Mouse (Mus musculus) right cerebral cortex, adult 18-20 months (tissue): ENCODE data around the gene Mpdz.

Experiments used
- DNase-seq: peaks from one replicate; pipeline ENCODE4 v3.0.0; 2022; ENCODE audit warnings: mixed read lengths

The Mpdz gene

GRCm38 (mm10) chr4:81442078-81442981 lies at the start of gene Mpdz:
TSS of gene Mpdz (minus strand) at chr4:81442815.
- DNase-seq: peak; percentile 58

DNA sequence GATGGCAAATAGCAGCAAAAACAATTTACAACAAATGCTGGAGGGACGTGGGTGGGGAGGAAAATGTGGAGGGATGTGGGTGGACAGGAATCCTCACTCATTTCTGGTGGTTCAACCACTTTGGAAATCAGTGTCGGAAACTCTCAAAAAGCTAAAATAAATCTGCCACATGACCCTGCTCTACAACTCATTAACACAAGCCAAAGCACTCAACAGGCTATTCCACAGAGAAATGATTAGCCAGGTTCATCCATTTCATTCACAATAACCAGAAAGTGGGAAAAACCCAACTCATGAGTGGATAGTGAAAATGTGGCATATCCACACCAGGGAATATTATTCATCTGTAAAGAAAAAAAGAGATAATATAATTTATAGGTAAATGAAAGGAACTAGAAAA lies 47.9 kb upstream of the Mpdz start:
- no peak for DNase-seq

- DNase-seq: no peak
These were observed 42.0 kb upstream of the Mpdz start for GRCm38 (mm10) chr4:81484603-81485002.

- DNase-seq: no peak
These were observed 41.4 kb upstream of the Mpdz start for GRCm38 (mm10) chr4:81483887-81484602.

DNA sequence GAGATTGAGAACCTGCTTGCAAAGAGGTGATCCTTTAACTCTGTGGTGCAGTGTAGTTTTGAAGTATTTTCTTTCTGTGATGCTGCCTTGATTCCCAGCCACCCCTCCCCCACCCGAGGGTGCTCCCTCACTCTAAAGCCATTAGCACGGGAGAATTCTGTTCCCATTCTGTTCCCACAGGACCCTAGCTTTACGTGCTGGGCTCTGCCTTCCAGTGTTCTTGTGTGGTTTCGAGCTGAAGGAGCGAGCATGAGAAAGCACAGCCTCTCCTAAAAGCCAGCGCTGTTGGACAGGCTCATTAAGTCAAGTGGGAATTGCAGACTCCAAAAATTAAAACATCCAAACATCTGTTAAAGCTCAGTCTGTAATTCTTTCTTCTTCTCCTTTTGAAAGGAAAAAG lies 40.5 kb upstream of the Mpdz start:
- DNase-seq: no peak

- DNase-seq: no peak
These were observed 24.2 kb upstream of the Mpdz start for GRCm38 (mm10) chr4:81466821-81467220.

- DNase-seq: no peak
These were observed 22.6 kb upstream of the Mpdz start for GRCm38 (mm10) chr4:81465172-81465571.

- DNase-seq: no peak
These were observed 19.6 kb upstream of the Mpdz start for GRCm38 (mm10) chr4:81462253-81462652.

GRCm38 (mm10) chr4:81458921-81459320 lies 16.3 kb upstream of the Mpdz start:
- no peak for DNase-seq

DNA sequence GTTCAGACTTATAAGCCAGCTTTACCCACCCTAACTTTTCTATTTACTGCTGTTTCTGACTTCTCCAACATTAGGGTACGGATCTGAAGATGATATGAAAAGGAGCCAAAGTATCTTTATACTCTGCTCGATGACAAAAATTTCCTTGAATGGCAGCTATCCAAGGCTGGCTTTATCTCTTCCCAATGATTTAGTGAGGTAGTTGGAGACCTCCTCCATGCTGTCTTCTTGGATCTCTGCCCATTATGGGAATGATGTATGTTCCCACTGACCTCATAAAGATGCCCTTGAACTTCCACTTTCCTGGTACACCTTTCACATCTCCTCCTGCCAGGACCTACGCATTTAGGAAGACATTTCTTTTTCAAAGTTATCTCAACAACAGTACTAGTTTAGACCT lies 11.2 kb upstream of the Mpdz start:
- no peak for DNase-seq

GRCm38 (mm10) chr4:81452183-81452582 lies 9.6 kb upstream of the Mpdz start:
- DNase-seq: no peak

DNA sequence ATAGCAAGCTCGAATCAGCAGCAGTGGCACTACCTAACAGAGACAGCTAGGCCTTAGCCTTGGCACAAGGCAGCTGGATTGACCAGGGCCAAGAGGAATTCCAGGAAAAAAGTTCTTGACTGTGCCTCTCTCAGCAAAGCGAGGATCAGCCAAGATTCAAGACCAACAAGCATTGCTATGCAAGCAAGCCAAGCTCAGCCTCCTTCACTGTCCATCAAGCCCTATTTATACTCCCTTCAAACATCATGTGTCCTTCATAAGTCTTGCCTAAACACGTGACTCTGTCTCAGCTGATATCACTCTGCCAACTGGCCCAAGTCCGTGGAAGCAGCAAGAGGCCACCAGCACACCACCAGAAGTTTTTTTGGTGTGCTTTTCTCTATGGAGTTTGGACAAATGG lies 6.8 kb upstream of the Mpdz start:
- no peak for DNase-seq

DNA sequence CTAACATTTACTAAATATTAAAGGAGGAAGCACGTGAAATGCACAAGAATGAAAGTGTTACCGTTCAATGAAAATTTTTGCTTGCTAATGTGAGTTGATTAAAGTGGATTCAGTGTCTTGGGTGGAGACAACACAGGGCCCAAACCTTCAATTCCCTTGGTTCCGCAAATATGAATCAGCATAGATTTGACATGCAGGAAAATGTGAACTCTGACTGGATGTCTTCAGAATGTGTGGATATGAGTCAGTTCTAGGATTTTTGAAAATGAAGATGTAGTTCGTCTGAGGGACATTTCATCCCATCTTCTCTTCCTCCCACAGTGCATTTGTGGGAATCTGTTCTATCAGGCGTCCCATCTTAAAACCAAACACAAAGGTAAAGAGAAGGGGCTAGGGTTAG lies 951 bp upstream of the Mpdz start:
- DNase-seq: no peak

GRCm38 (mm10) chr4:81433961-81434360 lies 8.7 kb downstream of the Mpdz start:
- no peak for DNase-seq

- DNase-seq: no peak
These were observed 11.8 kb downstream of the Mpdz start for GRCm38 (mm10) chr4:81430826-81431225.

- no peak for DNase-seq
These were observed 12.5 kb downstream of the Mpdz start for GRCm38 (mm10) chr4:81430105-81430504.

DNA sequence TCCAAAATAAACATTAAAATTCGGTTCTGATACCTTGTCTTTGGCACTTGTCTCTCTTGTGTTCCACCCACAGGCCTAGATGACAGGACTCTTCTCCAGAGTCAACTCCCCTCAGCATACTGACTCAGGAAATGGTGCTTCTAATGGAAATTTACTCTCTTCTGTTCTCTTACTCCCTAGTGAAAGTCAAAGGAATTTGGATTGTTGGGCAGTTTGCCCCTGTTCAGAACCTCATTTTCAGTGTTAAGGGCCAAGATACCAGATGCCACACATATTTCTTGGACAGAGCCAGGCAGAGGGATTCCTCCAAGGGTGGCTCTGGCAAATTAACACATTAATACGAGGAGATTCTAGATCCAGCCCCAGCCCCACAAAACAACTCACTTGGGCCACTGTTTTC lies 12.9 kb downstream of the Mpdz start:
- DNase-seq: no peak

- DNase-seq: no peak
These were observed 19.1 kb downstream of the Mpdz start for GRCm38 (mm10) chr4:81423556-81423955.

GRCm38 (mm10) chr4:81421621-81422020 lies 21.0 kb downstream of the Mpdz start:
- DNase-seq: no peak

DNA sequence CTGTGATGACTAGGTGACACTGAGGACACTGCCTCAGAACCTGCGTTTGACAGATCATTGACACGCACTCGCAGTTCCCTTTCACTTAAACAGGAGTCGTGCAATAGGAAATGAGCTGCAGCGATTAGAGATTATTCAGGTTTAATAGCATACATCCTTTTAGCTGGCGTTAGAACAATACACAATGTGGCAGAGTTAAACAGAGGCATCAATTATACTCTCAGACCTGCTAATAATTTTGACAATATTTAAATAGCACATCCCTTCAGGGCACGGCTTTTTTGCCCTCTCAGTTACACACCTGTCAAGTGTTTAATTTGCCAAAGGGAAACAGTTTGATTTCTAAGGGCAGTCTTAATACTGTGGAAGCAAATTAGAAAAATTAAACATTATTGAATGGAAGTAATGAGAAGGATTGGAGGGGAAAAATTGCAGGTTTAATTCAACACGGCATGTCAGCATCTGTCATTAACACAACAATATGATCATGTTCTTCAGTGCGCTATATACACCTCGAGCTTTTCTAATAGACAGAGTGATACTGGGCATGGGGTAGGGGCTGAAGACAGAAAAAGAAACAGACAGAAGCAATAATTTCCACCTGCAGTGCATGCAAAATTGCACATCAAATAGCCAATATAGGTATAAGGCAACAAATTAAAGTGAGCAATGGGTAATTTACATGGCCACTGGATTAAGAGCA lies 27.1 kb downstream of the Mpdz start:
- no peak for DNase-seq

DNA sequence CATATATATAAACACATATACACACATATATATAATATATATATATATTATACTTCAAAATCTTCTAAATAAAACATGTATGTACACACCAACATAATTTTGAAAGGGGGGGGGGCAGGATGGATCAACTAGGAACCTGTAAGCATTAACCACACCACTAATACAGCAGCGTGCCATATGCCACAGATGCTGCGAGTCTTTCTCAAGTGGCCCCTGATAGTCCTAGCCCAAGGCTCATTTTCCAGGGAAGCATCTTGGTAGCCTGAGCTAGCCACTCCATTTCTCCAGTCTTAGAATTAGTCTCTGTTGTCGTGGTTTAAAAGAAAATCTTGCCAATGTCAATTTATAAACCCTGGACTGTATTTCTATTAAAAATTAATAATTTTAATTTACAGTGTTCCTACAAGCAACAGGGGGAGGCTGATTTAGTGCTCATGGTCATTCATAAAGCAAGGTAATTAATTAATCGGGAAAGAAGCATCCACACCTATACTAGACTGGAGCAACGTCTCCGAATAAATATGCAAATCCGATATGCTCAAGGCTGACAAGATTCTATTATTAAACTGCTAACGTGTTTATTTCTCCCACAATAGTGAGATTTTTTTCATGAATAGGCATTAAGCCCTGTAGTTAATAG lies 27.8 kb downstream of the Mpdz start:
- no peak for DNase-seq

DNA sequence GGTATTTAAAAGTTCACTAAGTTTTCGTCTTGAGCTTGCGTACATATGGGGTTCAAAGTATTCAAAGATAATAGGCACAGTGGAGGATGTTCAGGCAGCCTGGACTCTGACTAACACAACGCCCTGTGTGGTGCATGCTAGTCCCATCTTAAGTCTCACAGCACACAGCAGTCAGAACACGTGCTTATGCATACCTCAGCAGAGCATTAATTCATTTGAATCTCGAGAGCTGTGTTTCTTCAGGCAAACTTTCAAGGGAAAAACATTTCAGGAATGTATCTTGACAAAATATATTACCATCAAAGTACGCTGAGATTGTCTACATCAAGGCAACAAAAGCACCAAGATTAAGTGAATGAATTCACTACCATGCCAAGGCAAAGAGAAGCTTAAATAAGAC lies 45.7 kb downstream of the Mpdz start:
- DNase-seq: no peak

DNA sequence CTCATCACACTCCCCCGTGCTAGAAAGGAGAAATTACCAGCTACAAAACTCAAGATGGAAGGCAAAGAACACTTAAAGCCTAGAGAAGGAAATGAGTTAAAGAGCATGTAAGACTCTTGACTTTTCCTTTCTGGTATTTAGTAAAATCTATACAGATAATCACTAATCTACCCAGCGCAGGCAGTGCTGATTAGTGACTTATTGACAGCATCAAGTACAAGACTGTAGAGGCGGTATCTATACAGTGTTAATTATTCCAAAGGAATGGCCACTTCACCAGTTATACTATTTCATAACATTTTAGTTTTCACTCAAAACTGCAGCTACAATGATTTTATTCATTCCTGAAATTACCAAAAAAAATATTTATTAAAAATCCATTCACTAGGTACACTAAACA lies 49.7 kb downstream of the Mpdz start:
- no peak for DNase-seq
